Mouse (Mus musculus): Measurements from ENCODE around the gene Marcks. TPM values are rescaled to one million over a fixed set of nuclear protein-coding genes. Genes with fewer than 3 reads are reported as not detected.
A peak's percentile ranks its signal among the peaks of the same experiment; 100 is the strongest.

Marcks gene
- 100 to 1,000 TPM in 25 of 26 experiments, 10 to 100 TPM in 1; 69.7 to 324 (median 222) TPM for total RNA-seq (2018; cell fraction: chromatin; rRNA removed)
- 100 to 1,000 TPM; 217 to 702 (median 423) TPM for total RNA-seq (2018; cell fraction: cytosol; rRNA removed)
- total RNA-seq (2018; cell fraction: nucleus; rRNA removed): 100 to 1,000 TPM; 328 to 909 (median 702) TPM
- 148 to 286 TPM (median 166 TPM) in 3 replicates for polyA plus RNA-seq (2018)

DNA sequence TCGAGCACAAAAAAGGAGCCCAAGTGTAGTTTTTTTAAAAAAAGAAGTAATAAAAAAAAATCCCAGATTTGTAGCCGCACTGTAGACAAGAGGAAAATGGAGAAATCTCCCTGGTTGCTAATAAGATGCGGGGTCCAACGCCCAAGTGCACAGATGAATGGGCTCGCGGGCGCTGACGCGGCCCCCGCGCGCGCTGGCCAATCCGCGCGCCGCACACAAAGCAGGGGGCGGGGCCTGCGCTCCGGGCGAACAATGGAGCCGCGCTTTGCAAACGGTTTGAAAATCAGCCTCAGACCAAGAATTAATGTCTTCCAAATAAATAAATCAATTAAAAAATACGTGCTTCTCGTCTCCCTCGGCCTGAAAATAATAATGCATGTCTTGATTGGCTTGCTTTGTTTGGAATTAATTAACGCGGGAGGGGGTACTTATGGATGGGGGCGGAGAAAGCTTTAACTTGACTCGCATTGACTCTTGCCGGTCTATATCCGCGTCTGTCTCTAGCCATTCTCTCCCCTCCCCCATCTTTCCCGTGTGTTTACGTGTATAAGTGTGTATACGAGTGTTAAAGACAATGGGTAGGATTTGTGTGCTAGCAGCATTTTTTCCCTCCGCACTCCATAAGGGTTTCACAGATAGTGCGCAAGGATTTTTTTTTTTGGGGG lies at the start of gene Marcks:
Marcks (minus strand) TSS at position 143 of the 665 bp plus-strand sequence.
- Histone ChIP-seq H3K27ac (peak within 1 kb of the TSS; percentile 99), H3K79me2 (ENCODE audit: inconsistent target) (peaks cover 48% of the 10 kb centered on the region), H3K36me3 (ENCODE audit: inconsistent target) (no peaks in the 10 kb centered on the region), H3K4me3 (ENCODE audit: inconsistent target) (peak within 1 kb of the TSS; percentile 100)
- 1% methylated on average over 38 of the region's 39 CpGs for WGBS (ENCODE audit: missing documents)

DNA sequence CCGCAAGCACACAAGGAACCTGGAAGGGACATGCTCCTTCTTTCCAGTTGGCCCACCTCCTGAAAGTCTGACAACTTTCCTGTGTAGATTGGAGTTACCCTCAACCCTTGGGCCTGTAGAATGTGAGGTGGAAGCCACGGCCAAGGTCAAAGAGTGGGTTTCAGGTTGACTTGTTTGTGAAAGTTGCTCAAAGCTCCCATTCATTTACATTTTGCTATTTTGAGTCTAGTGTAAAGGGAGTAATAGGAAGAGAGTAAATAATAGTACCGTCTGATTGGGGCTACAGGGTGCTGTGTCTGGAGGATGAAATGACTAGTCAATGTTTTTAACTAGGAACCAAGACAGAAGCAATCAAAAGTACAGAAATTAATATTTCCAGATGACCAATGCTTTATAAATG lies 38.4 kb upstream of the Marcks start:
- Histone ChIP-seq H3K79me2 (ENCODE audit: inconsistent target) (no peaks in the 10 kb centered on the region), H3K27ac (no peak overlapping the region), H3K4me3 (ENCODE audit: inconsistent target) (no peak overlapping the region), H3K36me3 (ENCODE audit: inconsistent target) (no peaks in the 10 kb centered on the region)
- 97% methylated on average over 3 of the region's 3 CpGs for whole genome bisulfite sequencing (ENCODE audit: missing documents)

DNA sequence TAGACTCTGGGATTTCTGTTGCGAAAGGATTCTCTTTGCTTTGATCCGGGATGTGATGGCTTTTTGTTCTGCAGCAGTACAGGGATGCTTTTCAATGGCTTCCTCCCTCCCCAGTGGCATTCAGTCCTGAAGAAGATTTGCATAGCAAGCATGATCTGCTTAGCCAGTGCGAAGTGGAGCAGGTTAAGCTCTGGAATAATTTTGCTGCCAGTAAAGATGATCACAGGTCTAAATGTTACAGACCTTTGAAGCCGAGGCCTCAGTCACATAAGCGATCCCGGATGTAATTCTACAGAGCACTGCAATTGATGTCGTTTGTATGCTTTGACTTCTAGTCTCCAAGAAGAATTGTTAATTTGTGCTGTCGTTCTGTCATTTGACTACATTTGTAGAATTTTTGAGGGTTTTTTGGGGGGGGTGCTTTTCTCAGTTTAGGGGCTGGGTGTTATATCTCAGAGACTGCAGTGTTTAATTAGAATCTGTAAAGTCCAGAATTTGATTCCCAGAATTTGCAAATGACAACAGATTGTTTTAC lies 33.8 kb upstream of the Marcks start:
- Histone ChIP-seq H3K36me3 (ENCODE audit: inconsistent target) (no peaks in the 10 kb centered on the region), H3K27ac (no peak overlapping the region), H3K4me3 (ENCODE audit: inconsistent target) (no peak overlapping the region), H3K79me2 (ENCODE audit: inconsistent target) (no peaks in the 10 kb centered on the region)
- WGBS (ENCODE audit: missing documents): 96% methylated on average over 8 of the region's 8 CpGs

DNA sequence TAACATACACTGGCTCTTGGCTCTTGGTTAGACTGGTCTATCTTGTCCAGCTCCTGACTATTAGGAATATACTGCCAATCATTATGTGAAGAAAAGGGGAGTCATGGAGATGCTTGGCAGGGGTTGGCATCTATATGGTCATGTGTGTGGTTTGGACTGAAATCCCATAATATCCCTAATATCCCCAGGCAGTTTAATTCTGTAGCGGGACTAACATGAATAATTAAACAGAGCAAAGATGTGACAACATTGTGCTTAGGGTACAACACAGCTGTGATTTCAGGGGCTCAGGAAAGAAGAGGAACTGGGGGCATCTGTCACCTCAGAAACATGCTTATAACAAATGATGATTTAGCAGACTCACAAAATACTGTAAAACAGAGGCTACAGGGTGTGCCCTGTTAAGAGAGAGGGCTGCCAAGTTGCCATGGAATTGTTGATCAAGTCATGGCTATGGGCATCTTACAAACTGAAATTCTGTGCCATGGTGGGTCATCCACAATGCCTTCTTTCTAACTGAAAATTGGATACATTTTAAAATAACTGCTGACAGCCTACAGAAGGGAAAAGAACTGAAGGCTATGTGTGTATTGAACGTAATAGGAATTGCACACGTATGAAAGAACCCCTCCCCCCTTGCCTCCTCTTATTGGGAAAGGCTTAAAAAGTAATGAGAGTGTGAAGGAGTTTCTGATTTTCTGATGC lies 33.1 kb upstream of the Marcks start:
- Histone ChIP-seq H3K79me2 (ENCODE audit: inconsistent target) (no peaks in the 10 kb centered on the region), H3K36me3 (ENCODE audit: inconsistent target) (no peaks in the 10 kb centered on the region), H3K27ac (no peak overlapping the region), H3K4me3 (ENCODE audit: inconsistent target) (no peak overlapping the region)
- 92% methylated on average over 3 of the region's 3 CpGs for WGBS (ENCODE audit: missing documents)

DNA sequence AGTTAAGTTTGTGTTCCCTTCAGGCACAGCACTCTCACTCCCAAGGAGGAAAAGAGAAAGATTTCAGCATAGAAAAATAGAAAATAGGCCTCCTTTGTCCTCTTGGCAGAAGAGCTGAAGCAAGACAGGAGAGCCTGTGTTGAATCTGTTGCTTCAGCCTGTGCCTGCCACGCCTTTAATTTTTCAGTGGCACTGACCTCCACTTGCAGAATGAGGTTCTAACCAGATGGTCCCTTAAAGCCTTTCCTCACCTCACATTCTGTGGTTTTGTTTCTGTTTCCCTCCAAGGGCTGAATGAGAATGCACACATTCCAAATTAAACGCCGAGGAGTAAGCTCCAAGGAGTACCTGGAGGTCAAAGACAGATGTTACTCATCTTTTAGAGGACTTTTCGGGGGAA lies 32.2 kb upstream of the Marcks start:
- Histone ChIP-seq H3K4me3 (ENCODE audit: inconsistent target) (no peak overlapping the region), H3K36me3 (ENCODE audit: inconsistent target) (no peaks in the 10 kb centered on the region), H3K79me2 (ENCODE audit: inconsistent target) (no peaks in the 10 kb centered on the region), H3K27ac (no peak overlapping the region)
- 95% methylated on average over 4 of the region's 4 CpGs for WGBS (ENCODE audit: missing documents)

DNA sequence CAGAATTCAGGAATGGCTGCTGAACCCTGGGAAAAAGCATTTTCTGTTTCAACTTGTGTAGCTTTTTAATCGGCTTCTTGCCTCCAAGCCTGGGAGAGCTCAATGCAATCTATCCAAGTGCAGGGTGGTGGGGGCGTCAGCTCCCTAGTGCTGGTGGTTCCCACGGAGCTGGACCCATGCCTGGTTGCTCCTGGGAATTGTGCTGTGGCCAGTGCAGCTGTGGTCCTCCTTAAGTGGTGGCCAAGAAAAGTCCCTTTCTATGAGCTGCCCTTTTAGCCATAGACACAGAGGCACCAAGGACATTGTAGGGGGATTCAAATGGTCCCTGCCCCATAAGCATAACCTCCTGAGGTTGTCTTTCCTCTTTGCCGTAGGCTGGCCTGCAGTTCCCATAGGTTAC lies 31.7 kb upstream of the Marcks start:
- H3K4me3 ChIP-seq (ENCODE audit: inconsistent target): no peak overlapping the region
- H3K27ac ChIP-seq: no peak overlapping the region
- WGBS (ENCODE audit: missing documents): 95% methylated on average over 2 of the region's 4 CpGs
- H3K36me3 ChIP-seq (ENCODE audit: inconsistent target): no peaks in the 10 kb centered on the region
- no peaks in the 10 kb centered on the region for H3K79me2 ChIP-seq (ENCODE audit: inconsistent target)

DNA sequence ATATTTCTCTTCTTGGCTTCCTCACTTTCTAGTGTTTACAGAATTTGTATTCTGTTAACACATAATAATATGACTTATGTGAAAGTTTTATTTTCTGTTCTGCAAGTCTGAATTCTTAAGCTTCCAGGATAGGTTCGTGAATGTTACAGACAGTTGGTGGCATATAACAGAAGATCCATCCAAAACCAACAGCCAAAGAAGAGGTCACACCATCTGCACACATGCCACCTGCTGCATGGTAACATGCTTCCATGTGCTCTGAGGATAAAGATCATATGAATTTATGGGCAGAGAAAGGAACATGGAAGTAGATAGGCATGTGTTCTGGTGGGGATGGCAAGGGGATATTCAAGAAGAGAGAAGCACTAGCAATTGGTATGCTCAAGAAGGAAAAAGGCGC lies 28.8 kb upstream of the Marcks start:
- Histone ChIP-seq H3K27ac (no peak overlapping the region), H3K4me3 (ENCODE audit: inconsistent target) (no peak overlapping the region), H3K79me2 (ENCODE audit: inconsistent target) (no peaks in the 10 kb centered on the region), H3K36me3 (ENCODE audit: inconsistent target) (no peaks in the 10 kb centered on the region)
- WGBS (ENCODE audit: missing documents): 92% methylated on average over 2 of the region's 2 CpGs

DNA sequence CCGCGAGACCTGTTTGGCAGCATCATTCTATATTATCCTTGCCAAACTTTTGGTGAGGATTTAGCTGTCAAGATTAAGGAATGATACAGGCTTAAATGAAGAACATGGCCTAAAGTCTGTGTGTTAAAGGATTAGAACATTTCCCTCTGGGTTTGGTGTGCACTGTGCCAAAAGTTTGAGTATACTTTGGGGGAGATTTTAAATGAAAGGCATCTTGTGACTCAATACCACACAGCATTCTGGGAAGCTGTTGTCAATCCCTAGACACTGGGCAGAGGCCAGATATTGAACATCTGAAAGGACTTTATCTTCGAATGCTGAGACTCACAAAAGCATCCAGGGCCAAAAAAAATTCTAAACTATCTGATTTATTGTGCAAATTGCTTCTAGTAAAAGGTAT lies 21.0 kb upstream of the Marcks start:
- WGBS (ENCODE audit: missing documents): 93% methylated on average over 3 of the region's 3 CpGs
- no peaks in the 10 kb centered on the region for H3K36me3 ChIP-seq (ENCODE audit: inconsistent target)
- H3K79me2 ChIP-seq (ENCODE audit: inconsistent target): no peaks in the 10 kb centered on the region
- no peak overlapping the region for H3K27ac ChIP-seq
- H3K4me3 ChIP-seq (ENCODE audit: inconsistent target): no peak overlapping the region

DNA sequence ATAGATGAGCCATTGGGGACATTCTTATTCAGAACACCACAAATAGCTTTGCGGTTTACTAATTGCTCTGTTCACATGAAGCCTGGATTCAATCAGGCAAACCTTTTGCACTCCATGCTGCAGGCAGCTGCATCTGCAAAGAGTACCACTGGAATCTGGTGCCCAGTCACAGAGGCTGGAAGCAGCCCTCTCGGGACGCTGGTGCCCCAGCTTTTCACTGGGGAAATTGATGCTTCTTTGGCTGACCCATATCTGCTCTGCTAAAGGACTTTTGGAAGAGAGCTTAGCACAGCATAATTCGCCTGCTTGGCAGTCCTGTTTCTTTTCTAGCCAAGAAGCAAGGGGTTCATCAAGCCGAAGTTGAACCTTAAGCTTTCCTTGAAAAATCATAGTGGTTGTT lies 18.4 kb upstream of the Marcks start:
- 94% methylated on average over 5 of the region's 5 CpGs for WGBS (ENCODE audit: missing documents)
- Histone ChIP-seq H3K27ac (no peak overlapping the region), H3K4me3 (ENCODE audit: inconsistent target) (no peak overlapping the region), H3K79me2 (ENCODE audit: inconsistent target) (no peaks in the 10 kb centered on the region), H3K36me3 (ENCODE audit: inconsistent target) (no peaks in the 10 kb centered on the region)

DNA sequence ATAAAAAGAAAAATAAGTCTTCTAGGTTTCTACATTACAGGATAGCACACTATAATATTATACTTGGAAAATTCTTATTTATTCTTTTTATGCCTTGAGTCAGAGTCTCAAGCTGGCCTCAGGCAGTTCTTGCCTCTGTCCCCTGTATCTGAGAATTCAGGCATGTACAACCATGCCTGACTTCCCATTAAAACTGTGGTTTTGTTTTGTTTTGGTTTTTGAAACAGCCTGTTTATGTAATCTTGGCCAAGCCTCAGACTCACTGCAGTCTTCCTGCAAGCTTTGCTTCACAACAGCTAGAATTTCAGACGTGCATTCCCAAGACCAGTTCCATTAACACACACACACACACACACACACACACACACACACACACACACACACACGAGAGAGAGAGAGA lies 16.4 kb upstream of the Marcks start:
- WGBS (ENCODE audit: missing documents): no CpG with 5 or more reads among the region's 2 CpGs
- Histone ChIP-seq H3K4me3 (ENCODE audit: inconsistent target) (no peak overlapping the region), H3K79me2 (ENCODE audit: inconsistent target) (no peaks in the 10 kb centered on the region), H3K36me3 (ENCODE audit: inconsistent target) (no peaks in the 10 kb centered on the region), H3K27ac (no peak overlapping the region)

DNA sequence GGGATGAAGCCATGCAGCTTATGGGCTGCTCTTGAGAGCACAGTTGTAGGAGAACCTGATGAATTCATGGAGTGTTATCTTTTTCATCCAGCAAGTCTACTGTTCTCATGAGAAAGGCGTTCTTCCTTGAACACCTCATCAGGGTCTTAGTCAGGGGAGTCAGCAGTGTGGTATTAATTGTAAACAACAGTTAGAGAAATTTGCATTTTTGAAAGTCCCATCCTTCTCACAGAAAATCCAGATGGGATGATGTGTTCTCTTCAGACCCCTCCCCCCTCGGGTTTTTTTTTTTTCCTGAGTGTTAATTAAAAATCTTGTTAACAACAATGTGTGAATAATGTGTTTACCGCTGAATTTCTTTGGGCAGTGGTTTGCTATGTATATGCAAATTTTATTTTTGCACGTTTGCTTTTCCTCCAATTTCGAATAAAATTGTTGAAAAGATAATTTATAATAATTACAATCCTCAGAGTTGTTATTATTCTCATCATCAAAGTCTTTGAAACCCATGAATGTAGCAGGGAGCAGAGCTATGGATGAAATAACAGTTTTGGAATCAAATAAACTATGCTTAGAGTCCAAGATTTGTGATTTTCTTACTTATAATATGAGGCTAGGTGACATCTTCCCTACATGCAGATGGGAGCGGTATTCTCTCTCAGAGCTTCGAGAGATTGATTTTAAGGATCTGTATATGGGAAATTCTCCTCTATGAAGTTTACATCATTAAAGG lies 13.0 kb upstream of the Marcks start:
- H3K36me3 ChIP-seq (ENCODE audit: inconsistent target): no peaks in the 10 kb centered on the region
- no peaks in the 10 kb centered on the region for H3K79me2 ChIP-seq (ENCODE audit: inconsistent target)
- no peak overlapping the region for H3K4me3 ChIP-seq (ENCODE audit: inconsistent target)
- 97% methylated on average over 7 of the region's 7 CpGs for WGBS (ENCODE audit: missing documents)
- H3K27ac ChIP-seq: no peak overlapping the region

DNA sequence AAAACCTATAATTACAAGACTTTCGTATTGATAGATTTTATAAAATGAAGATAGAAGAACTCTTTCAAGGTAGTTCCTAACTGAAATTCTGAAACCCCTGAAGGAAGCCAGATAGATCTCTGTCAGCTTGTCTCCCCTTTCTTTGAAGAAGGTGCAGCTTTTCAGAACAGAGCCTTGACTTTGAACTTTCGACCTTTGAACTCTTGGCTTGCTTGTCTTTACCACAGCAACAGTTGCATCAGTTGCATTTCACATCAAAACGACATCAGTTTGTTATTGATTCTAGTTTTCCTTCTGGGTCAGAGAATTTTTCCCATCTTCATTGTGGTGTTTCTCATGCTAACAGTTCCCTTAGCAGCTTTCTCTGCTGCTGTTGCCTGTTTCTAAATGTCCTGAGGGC lies 9.3 kb upstream of the Marcks start:
- H3K4me3 ChIP-seq (ENCODE audit: inconsistent target): no peak overlapping the region
- H3K36me3 ChIP-seq (ENCODE audit: inconsistent target): no peaks in the 10 kb centered on the region
- no peaks in the 10 kb centered on the region for H3K79me2 ChIP-seq (ENCODE audit: inconsistent target)
- WGBS (ENCODE audit: missing documents): 81% methylated on average over 3 of the region's 3 CpGs
- H3K27ac ChIP-seq: no peak overlapping the region

DNA sequence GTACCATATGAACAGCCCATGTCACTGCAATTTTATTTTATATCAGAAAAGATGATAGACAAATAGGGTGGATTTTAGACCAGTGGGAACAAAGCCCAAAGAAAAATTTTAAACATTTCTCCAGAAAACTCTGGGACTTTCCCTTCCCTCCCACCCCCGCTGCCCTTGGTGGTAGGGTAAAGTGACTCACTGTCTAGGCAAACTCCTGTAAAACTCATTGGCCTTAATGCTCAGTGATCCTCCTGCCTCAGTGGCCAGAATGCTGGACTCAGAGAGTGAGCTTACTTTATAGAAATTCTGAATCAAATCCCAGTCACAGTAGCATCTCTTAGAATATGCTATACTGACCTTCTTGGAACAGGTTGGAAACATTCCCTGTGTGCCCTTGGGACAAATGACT lies 6.7 kb upstream of the Marcks start:
- 80% methylated on average over 1 of the region's 1 CpGs for WGBS (ENCODE audit: missing documents)
- H3K36me3 ChIP-seq (ENCODE audit: inconsistent target): no peaks in the 10 kb centered on the region
- no peak overlapping the region for H3K4me3 ChIP-seq (ENCODE audit: inconsistent target)
- H3K79me2 ChIP-seq (ENCODE audit: inconsistent target): no peaks in the 10 kb centered on the region; the same call in 1 of the 2 replicates
- no peak overlapping the region for H3K27ac ChIP-seq

DNA sequence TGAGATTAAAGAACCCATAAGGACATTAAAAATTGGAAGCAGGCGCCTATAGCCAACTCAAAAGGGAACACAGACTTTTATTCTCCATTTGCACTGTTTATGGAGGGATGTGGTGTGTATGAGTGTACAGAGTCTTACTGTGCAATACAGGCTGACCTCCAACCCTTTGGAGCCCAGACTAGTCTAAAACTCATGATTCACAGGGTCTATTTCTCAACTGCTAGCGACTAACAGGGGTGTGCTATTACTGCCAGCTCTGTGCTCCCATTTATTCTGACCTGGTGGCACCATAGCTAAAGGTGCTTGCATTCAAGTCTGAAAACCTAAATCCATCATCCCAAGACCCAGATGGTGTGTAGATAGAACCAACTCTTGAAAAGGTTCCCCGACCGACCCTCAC lies 2.9 kb upstream of the Marcks start:
- H3K4me3 ChIP-seq (ENCODE audit: inconsistent target): peak overlapping the region; percentile 20; the same call in 1 of the 2 replicates
- H3K27ac ChIP-seq: peak overlapping the region; percentile 62

More for the DNA sequence above, 2.9 kb upstream of the Marcks start:
- no peaks in the 10 kb centered on the region for H3K36me3 ChIP-seq (ENCODE audit: inconsistent target)
- 87% methylated on average over 3 of the region's 4 CpGs for WGBS (ENCODE audit: missing documents)
- peaks cover 28% of the 10 kb centered on the region for H3K79me2 ChIP-seq (ENCODE audit: inconsistent target)
